Mouse (Mus musculus): ENCODE results near the gene Fip1l1. TPM values are rescaled to one million over a fixed set of nuclear protein-coding genes. Genes with fewer than 3 reads are reported as not detected.

The Fip1l1 gene
- 53.2 and 76.5 TPM in 2 replicates for polyA plus RNA-seq (2012; ENCODE audit: low replicate concordance)

DNA sequence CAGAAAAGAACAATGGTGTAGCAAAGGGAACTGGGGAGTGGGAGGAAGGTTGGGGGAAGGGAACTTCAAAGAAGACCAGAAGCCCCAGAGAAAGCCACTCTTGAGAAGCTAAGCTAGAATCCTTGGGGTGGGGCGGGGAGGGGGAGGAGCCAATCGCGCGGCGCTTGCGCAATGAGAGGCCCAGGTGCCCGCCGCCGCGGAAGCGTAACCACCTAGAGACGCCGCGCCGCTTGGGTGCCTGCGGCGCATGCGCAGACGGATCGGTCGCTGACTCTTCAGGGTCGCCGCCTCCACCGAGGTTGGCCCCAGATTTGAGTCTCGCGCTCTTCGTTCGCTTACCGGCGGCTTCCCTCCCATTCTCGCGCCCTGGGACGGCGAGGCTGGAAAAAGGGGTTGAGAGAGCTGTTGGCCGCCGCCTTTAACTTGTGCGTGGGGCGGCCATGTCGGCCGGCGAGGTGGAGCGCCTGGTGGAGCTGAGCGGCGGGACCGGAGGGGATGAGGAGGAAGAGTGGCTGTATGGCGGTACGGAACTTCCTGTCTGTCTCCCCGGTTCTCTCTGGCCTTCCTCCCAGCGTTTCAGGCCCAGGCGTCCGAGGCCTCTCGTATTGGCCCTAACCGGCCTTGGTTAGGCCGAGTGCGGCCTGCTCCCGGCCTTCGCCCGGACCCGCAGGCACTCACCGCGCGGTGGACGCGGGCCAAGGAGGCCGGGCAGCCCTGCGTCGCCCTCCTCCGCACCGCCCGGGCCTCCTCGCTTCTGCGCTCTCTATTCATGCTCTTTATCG lies at the start of gene Fip1l1:
Fip1l1 (plus strand) TSS at position 210 of the 782 bp plus-strand sequence.

DNA sequence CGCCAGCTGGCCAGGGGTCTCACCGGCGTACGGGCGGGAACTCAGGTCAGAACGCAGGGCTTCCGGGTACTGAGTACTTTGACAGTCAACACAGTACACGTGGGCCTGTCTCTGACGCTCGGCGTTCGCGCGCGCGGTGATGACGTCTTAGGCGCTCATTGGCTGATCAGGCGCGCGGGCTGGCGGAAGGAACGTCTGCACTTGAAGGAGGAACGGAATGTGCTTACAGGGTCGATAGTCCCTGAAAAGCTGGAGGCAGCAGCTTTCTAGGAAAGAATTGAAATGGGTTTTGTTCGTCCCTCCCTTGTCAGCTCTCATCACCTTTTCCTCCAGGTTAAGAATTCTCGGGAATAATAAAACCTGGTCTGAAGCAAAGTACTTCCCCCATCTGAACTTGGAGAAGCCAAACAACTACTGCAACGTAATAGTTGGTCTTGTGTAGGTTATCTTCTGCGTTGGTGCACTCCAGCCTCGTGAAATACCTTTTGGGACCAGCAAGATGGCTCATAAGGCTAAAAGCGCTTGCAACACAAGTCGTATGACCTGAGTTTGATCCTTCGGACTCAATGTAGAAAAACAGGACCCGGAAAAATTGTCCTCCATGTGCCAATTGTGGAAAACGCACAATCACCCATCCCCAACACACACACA lies 3.5 kb upstream of the Fip1l1 start, which contains the start of gene Scfd2:
Scfd2 (minus strand) TSS at position 130 of the 651 bp plus-strand sequence.

Other genes starting within 250 kb of the Fip1l1 start
- 4.7 and 5.9 TPM in 2 replicates for gene Scfd2, start 3.7 kb upstream of the Fip1l1 start, polyA plus RNA-seq (2012; ENCODE audit: low replicate concordance)
- gene Lnx1, start 167.5 kb downstream of the Fip1l1 start, polyA plus RNA-seq (2012; ENCODE audit: low replicate concordance), result 0.09 TPM in 1 of 2 replicates, not detected in the other